Mouse (Mus musculus) myocyte (in vitro differentiated cells): ENCODE measurements around the gene Tubb4a. TPM values are rescaled to one million over a fixed set of nuclear protein-coding genes. Genes with fewer than 3 reads are reported as not detected.
"Not testable (repeated sequence)": the region's sequence is repeated elsewhere in the genome, so short reads cannot be mapped to it uniquely, and the experiment has no call there.

Source experiments
- H3K27me3 ChIP-seq: one replicate; pipeline ENCODE4 v1.6.1; 2011; ENCODE audit not compliant: control insufficient read depth, insufficient read depth, insufficient read length
- H3K36me3 ChIP-seq: one replicate; pipeline ENCODE4 v1.6.1; 2011; ENCODE audit not compliant: control insufficient read depth, insufficient read depth
- H3K4me2 ChIP-seq: one replicate; pipeline ENCODE4 v1.6.1; 2011; ENCODE audit warnings: low read depth, control low read depth
- H3K4me3 ChIP-seq: one replicate; pipeline ENCODE4 v1.5.1; 2011; ENCODE audit warnings: mild to moderate bottlenecking, control low read depth, moderate library complexity
- H3K79me2 ChIP-seq: one replicate; pipeline ENCODE4 v1.6.1; 2011; ENCODE audit not compliant: control insufficient read depth, insufficient read depth
- H3ac ChIP-seq: one replicate; pipeline ENCODE4 v1.6.1; 2011; ENCODE audit not compliant: control insufficient read depth, insufficient read length
- CEBPB ChIP-seq: IDR thresholded peaks from 2 replicates; pipeline ENCODE4 v1.6.1; 2011; ENCODE audit warnings: mild to moderate bottlenecking, moderate library complexity; ENCODE audit not compliant: poor library complexity, insufficient read depth, severe bottlenecking
- E2F4 ChIP-seq: IDR thresholded peaks from one replicate; pipeline ENCODE4 v1.6.1; 2011; ENCODE audit warnings: mild to moderate bottlenecking, control low read depth, moderate library complexity; ENCODE audit not compliant: insufficient read depth
- MAX ChIP-seq: IDR thresholded peaks from one replicate; pipeline ENCODE4 v1.6.1; 2011; ENCODE audit warnings: low read depth, mild to moderate bottlenecking, control low read depth
- MYOD1 ChIP-seq, 3 experiments: IDR thresholded peaks; one replicate each; pipeline ENCODE4 v1.6.1; 2011; ENCODE audit warnings: control low read depth in 2 of 3, low read depth in 2 of 3, mild to moderate bottlenecking in 2 of 3, moderate library complexity in 1 of 3; ENCODE audit not compliant: insufficient read length in 2 of 3, control insufficient read depth in 1 of 3
- MYOG ChIP-seq, 3 experiments: IDR thresholded peaks; one replicate each; pipeline ENCODE4 v1.6.1; 2011; ENCODE audit warnings: control low read depth in 2 of 3, low read depth in 2 of 3, mild to moderate bottlenecking in 2 of 3; ENCODE audit not compliant: insufficient read length in 2 of 3, control insufficient read depth in 1 of 3, insufficient read depth in 1 of 3
- POLR2A ChIP-seq: IDR thresholded peaks from one replicate; pipeline ENCODE4 v1.6.1; 2011; ENCODE audit warnings: low read depth, mild to moderate bottlenecking, control low read depth, moderate library complexity; ENCODE audit not compliant: insufficient read length
- POLR2AphosphoS2 ChIP-seq: IDR thresholded peaks from one replicate; pipeline ENCODE4 v1.6.1; 2011; ENCODE audit warnings: low read depth, control low read depth; ENCODE audit not compliant: insufficient read length
- REST ChIP-seq: IDR thresholded peaks from one replicate; pipeline ENCODE4 v1.6.1; 2011; ENCODE audit warnings: mild to moderate bottlenecking, control low read depth, moderate library complexity; ENCODE audit not compliant: insufficient read depth, insufficient read length
- SRF ChIP-seq: IDR thresholded peaks from one replicate; pipeline ENCODE4 v1.6.1; 2011; ENCODE audit warnings: low read depth; ENCODE audit not compliant: control insufficient read depth, insufficient read length
- TCF12 ChIP-seq: IDR thresholded peaks from one replicate; pipeline ENCODE4 v1.6.1; 2011; ENCODE audit warnings: mild to moderate bottlenecking, control low read depth; ENCODE audit not compliant: poor library complexity, insufficient read depth, severe bottlenecking
- TCF3 ChIP-seq: IDR thresholded peaks from one replicate; pipeline ENCODE4 v1.6.1; 2011; ENCODE audit warnings: low read depth, control low read depth; ENCODE audit not compliant: insufficient read length
- USF1 ChIP-seq: IDR thresholded peaks from one replicate; pipeline ENCODE4 v1.6.1; 2011; ENCODE audit warnings: low read depth, mild to moderate bottlenecking, control low read depth, moderate library complexity
- polyA plus RNA-seq: library from polyadenylated mRNA; unstranded; fragments of >200 nt; fragmentation: generic; extraction: Trizol; gene quantifications from one replicate; pipeline ENCODE4 v1.2.1, GENCODE M21; 2012; ENCODE audit warnings: missing spikeins

Gene Tubb4a
- polyA plus RNA-seq, 1 experiment: 0.14 TPM

- H3K4me3 ChIP-seq: peak within 1 kb of the TSS; percentile 26
- no peaks in the 10 kb centered on the region for H3K36me3 ChIP-seq
- peak within 1 kb of the TSS; percentile 53 for H3ac ChIP-seq
- TF ChIP-seq TCF12 (no peak), CEBPB (no peak), SRF (no peak), POLR2A (no peak), E2F4 (no peak), MAX (no peak), USF1 (no peak), POLR2AphosphoS2 (no peak), MYOD1 (IDR thresholded peaks at IDR 0.05; ENCODE audit: control insufficient read depth in 1 of 3, insufficient read length in 2 of 3, low read depth in 2 of 3) (no peak), REST (no peak), TCF3 (no peak), MYOG (IDR thresholded peaks at IDR 0.05; ENCODE audit: control insufficient read depth in 1 of 3, insufficient read depth in 1 of 3, insufficient read length in 2 of 3, low read depth in 2 of 3) (no peak)
- no peaks in the 10 kb centered on the region for H3K79me2 ChIP-seq
- peaks cover 39% of the 10 kb centered on the region for H3K27me3 ChIP-seq
- H3K4me2 ChIP-seq: peak within 1 kb of the TSS; percentile 84
Observed at GRCm38 (mm10) chr17:57058891-57059485, 28.6 kb downstream of the Tubb4a start, which contains the start of gene Crb3. Crb3 (plus strand) TSS chr17:57059105.

- H3K36me3 ChIP-seq: no peaks in the 10 kb centered on the region
- H3K4me2 ChIP-seq: no peak overlapping the region
- TF ChIP-seq SRF (no peak), E2F4 (no peak), REST (no peak), TCF3 (no peak), USF1 (no peak), TCF12 (no peak), MYOG (IDR thresholded peaks at IDR 0.05; ENCODE audit: control insufficient read depth in 1 of 3, insufficient read depth in 1 of 3, insufficient read length in 2 of 3, low read depth in 2 of 3) (no peak), MAX (no peak), POLR2AphosphoS2 (no peak), MYOD1 (IDR thresholded peaks at IDR 0.05; ENCODE audit: control insufficient read depth in 1 of 3, insufficient read length in 2 of 3, low read depth in 2 of 3) (no peak)
Observed at GRCm38 (mm10) chr17:57056246-57056645, 31.3 kb downstream of the Tubb4a start.

GRCm38 (mm10) chr17:57051679-57052078 lies 35.9 kb downstream of the Tubb4a start:
- not testable (repeated sequence) for H3K36me3 ChIP-seq, H3ac ChIP-seq, H3K4me3 ChIP-seq, H3K4me2 ChIP-seq, H3K79me2 ChIP-seq, H3K27me3 ChIP-seq

More at GRCm38 (mm10) chr17:57056246-57056645, 31.3 kb downstream of the Tubb4a start:
- Histone ChIP-seq H3ac (no peak overlapping the region), H3K79me2 (no peaks in the 10 kb centered on the region), H3K27me3 (peaks cover 15% of the 10 kb centered on the region), H3K4me3 (no peak overlapping the region)

- TF ChIP-seq SRF: no peak
- TF ChIP-seq USF1: no peak
- TF ChIP-seq TCF3: no peak
- no peak for TF ChIP-seq MYOG (IDR thresholded peaks at IDR 0.05; ENCODE audit: control insufficient read depth in 1 of 3, insufficient read depth in 1 of 3, insufficient read length in 2 of 3, low read depth in 2 of 3)
- no peak for TF ChIP-seq E2F4
- no peak for TF ChIP-seq POLR2A
- no peak for TF ChIP-seq MYOD1 (IDR thresholded peaks at IDR 0.05; ENCODE audit: control insufficient read depth in 1 of 3, insufficient read length in 2 of 3, low read depth in 2 of 3)
- TF ChIP-seq TCF12: no peak
- H3K36me3 ChIP-seq: no peaks in the 10 kb centered on the region
- H3ac ChIP-seq: no peak overlapping the region
- no peaks in the 10 kb centered on the region for H3K79me2 ChIP-seq
- H3K4me3 ChIP-seq: no peak overlapping the region
- peaks cover 22% of the 10 kb centered on the region for H3K27me3 ChIP-seq
- no peak overlapping the region for H3K4me2 ChIP-seq
Observed at GRCm38 (mm10) chr17:57048816-57049215, 38.8 kb downstream of the Tubb4a start.

- no peak overlapping the region for H3ac ChIP-seq
- H3K36me3 ChIP-seq: no peaks in the 10 kb centered on the region
- no peaks in the 10 kb centered on the region for H3K79me2 ChIP-seq
Observed at GRCm38 (mm10) chr17:57047406-57047805, 40.2 kb downstream of the Tubb4a start.

More at GRCm38 (mm10) chr17:57047406-57047805, 40.2 kb downstream of the Tubb4a start:
- no peak overlapping the region for H3K4me2 ChIP-seq
- peaks cover 22% of the 10 kb centered on the region for H3K27me3 ChIP-seq
- H3K4me3 ChIP-seq: no peak overlapping the region
- TF ChIP-seq MYOD1 (IDR thresholded peaks at IDR 0.05; ENCODE audit: control insufficient read depth in 1 of 3, insufficient read length in 2 of 3, low read depth in 2 of 3): no peak
